Mouse (Mus musculus): Measurements from ENCODE around the gene Fpr1.

DNA sequence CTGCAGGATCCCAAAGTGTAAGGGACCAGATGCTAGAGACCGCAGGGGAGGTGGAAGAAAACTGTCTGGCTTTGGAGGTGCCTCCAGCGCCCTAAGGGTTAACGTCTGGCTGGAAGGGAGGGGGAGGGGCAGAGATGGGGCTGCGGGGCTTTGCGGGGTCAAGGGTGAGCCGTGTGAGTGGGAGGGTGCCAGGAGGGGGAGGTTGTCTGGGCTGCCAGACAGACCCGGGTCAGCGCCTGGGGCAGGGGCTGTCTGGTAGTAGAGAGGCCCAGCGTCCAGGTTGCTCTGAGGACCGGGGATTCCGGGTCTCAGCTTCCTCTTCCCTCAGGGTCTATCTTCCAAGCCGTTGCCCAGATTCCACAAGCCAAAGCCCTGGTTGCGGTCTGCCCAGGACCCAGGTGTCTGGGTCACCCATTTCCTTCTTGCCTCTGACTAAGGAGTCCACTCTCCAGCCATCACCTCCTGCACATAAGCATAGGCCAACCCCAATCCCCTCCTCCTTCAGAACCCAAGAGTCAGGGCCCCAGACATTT is 56.0 kb downstream of the Fpr1 start:
- TF ChIP-seq ZKSCAN1 (IDR thresholded peaks at IDR 0.05; ENCODE audit: low read depth, low read length) (no peak), E2F4 (IDR thresholded peaks at IDR 0.05; ENCODE audit: borderline replicate concordance, low read depth, low read length) (no peak), ZMIZ1 (IDR thresholded peaks at IDR 0.05; ENCODE audit: low read depth, low read length) (no peak), KAT2A (conservative IDR thresholded peaks at IDR 0.05; ENCODE audit: low read depth, low read length) (no peak), CTCF (IDR thresholded peaks at IDR 0.05 in 2 of 3, conservative IDR thresholded peaks at IDR 0.05 in 1 of 3; ENCODE audit: control insufficient read depth in 1 of 3, insufficient read depth in 1 of 3, low read depth in 2 of 3, low read length in 3 of 3, poor library complexity in 1 of 3, severe bottlenecking in 1 of 3) (no peak), USF1 (IDR thresholded peaks at IDR 0.05; ENCODE audit: low read depth, low read length) (no peak), POLR2A (IDR thresholded peaks at IDR 0.05; ENCODE audit: control insufficient read depth in 1 of 2, insufficient read depth in 1 of 2, low read depth in 1 of 2, low read length in 2 of 2, poor library complexity in 1 of 2) (no peak), BHLHE40 (IDR thresholded peaks at IDR 0.05; ENCODE audit: borderline replicate concordance, low read depth, low read length) (no peak), MXI1 (IDR thresholded peaks at IDR 0.05; ENCODE audit: low read depth, low read length) (no peak), MAFK (IDR thresholded peaks at IDR 0.05; ENCODE audit: borderline replicate concordance, low read depth, low read length) (no peak)
